Mouse (Mus musculus) layer of hippocampus, postnatal 36 days (tissue): Measurements from ENCODE around the gene Ints3. TPM values are rescaled to one million over a fixed set of nuclear protein-coding genes. Genes with fewer than 3 reads are reported as not detected.

Experiments
- DNase-seq, 2 experiments: peaks; one replicate each; pipeline ENCODE4 v3.0.0; 2022
- total RNA-seq, 2 experiments: library from RNA; stranded (reverse); gene quantifications; 2 replicates each; pipeline ENCODE4 v1.2.3; 2021

Gene Ints3
- total RNA-seq: 10 to 100 TPM; 78.2 to 80.4 TPM

DNA sequence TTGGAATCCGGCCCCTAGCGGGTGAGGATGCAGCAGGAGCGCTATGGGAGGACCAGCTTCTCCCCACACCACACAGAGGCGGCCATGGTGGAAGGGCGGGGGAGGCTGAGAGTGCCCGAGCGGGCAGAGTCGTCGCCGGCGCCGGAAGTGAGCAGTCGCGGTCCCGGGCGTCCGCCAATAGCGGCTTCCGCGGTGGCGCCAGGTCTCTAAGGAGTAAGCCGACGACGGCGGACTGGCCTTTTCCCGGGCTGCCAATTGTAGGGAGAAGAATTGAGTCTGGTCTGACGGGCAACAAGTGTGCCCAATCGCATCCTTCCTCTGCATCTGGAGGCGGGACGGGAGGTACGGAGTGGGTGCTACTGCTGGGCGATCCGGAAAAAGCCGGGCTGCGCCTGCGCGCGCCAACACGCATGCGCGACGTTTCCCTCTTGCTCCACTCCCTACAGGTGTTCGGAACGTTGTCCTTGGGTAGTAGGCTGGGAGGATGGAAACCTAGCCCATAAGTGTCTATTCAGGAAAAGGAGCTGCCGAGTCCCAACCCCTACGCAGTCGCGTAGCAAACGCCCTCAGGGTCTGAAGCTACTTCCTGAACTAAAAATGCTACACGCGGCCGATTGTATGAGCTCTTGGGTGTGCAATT lies at the start of gene Ints3:
Gene Ints3 (minus strand): TSS at position 242 of the 640 bp plus-strand sequence.
- DNase-seq: peak; percentile 100

DNA sequence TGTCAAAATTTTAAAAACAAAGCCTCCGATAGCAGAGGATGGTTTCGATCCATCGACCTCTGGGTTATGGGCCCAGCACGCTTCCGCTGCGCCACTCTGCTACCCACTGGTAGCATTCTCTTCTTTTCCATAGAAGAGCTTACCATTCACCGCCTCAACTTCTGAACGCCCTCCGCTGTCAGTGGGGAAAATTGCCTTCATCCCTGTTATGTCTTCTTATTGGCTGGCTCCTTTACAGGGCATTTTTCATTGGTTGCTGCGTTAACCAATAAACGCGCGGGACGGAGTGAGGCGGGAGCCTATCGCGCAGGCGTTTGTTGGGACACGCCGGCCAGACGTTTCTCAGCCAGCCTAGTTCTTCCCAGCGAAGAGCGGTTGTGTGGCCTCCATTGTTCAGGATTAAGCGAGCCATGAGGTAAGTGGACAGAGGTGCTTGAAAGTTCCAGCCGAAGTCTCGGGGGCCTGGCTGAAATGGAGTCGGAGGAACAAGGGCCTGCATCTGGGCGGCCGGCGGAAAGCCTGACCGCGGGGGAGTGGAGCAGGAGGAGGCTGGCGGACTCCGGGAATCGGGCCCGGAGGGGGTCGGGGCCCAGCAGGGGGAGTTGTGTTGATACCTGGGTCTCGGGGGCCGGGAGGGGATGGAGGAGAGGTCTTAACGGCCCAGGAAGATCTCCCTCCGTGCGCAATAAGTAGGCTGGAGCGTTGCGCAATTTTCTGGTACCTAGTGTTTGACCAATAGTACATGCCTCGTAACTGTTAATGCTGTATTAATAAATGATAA lies 42.6 kb upstream of the Ints3 start, which contains the start of gene Ilf2:
Gene Ilf2 (plus strand): TSS at position 296 of the 781 bp plus-strand sequence.
- DNase-seq: peak; percentile 93 to 95

GRCm38 (mm10) chr3:90475151-90475830 lies 41.9 kb upstream of the Ints3 start:
- no peak for DNase-seq

DNA sequence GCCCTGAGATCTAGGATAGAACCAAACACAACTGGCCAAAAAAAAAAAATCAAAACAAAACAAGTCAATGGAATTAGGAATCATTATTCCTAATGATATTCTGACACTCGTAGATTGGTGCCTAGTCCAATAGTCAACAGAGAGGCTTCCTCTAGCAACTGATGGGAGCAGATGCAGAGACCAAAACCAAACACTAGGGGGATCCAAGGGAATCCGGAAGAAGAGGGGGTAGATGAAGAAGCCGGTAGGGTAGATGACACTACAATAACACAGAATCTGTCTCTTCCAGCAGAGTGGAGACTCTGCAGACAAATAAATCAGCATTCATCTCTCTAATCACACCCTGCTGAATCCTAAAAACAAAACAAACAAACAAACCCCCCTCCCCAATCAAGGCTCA lies 38.8 kb upstream of the Ints3 start:
- DNase-seq: no peak

DNA sequence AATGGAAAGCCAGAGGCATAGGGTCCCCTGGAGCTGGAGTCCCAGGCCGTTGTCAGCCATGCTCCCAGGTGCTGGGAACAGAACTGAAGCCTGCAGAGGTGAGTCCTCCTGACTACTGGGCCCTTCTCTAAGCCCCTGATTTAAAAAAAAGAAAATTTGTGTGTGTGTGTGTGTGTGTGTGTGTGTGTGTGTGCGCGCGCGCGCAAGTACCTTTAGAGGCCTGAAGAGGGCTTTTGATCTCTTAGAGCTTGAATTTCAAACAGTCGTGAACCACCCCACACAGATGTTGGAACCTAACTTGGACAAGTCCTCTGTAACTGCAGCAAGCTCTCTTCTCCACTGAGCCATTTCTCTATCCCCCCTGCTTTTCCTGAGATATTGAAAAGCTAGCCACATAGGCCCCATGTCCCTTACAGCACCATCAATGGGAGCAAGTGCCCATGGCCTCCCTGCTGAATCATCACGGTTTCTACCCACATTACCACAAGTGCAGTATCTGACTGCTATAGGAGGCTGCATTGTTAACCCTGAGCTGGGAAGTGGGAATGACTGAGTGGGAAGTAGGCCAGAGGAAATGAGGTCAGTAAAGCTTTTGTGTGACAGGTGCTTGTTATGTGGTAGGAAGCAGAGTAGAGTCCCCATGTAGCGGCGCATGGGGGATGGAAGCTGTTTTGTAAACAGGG lies 34.3 kb upstream of the Ints3 start:
- DNase-seq: no peak

- DNase-seq: peak in 1 of 2 experiments; percentile 48
Observed at GRCm38 (mm10) chr3:90466311-90466766, 32.9 kb upstream of the Ints3 start.

DNA sequence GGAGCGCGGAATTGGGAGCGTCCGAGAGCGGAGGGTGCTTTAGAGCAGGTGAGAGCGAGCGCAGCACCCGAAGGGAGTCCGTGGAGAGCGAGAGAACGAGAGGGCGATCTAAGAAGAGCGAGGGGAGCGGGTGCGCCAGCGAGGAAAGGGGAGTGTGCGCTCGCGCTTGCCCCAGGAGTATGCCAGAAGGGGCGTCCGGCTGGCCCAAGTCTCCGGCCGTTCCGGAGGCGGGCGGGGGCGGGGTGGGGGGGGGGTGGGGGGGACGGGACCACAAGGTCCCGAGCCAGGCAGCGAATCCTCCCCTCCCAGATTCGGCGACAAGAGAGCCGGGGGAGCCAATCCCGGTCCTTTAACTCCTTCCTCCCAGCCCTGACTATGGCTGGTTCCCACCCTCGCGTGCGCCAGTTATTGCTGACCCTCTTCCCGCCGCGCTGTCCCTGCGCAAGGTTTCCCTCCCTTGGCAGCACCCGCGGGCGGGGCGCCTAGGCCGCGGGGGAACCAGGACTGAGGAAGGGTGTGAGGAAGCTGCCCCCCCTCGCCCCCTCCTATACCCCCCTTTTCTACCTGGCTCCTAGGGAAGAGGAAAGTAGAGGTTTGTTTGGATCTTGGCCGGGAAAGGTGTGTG lies 32.4 kb upstream of the Ints3 start, which contains the start of gene Npr1:
Gene Npr1 (minus strand): TSS at position 181 of the 625 bp plus-strand sequence.
- DNase-seq: no peak

- DNase-seq: no peak
Observed at GRCm38 (mm10) chr3:90465081-90465685, 31.8 kb upstream of the Ints3 start.

GRCm38 (mm10) chr3:90464552-90465080 lies 31.2 kb upstream of the Ints3 start:
- no peak for DNase-seq

DNA sequence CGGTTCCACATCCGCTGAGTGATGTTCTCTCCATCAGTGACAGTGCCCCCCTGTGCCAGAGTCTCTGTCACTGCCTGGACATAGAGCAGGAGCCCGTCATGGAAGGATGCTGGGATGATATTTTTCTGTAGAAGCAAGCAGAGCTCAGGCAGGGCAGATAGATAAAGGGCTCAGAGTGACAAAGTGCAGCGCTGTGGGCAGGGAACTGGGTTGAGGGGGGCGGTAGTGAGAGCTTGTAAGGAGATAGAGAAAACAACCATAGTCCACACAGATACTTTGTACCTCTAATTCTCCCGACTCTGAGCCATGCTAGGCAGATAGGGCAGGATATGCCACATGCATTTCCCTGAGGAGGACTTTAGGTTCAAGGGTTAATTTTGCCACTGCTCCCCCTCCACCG lies 29.2 kb upstream of the Ints3 start:
- no peak for DNase-seq

DNA sequence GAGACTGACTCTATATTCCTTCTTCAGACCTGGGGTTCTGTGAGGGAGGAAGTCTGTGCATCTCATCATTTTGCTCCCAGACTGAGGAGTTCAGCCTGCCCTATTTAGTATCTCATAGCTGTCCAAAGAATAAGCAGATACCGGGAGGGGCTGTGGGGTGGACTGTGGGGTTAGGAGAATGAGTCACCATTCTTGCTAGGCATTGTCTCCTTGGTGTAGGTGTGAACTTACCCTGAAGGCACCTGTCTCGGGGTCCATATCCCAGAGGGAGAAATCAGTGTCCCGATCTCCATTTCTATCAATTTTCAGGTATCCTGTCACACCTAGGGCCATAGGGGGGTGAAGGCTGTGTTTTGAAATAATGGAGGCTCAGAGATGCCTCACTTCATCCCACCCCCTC lies 28.5 kb upstream of the Ints3 start:
- DNase-seq: no peak

DNA sequence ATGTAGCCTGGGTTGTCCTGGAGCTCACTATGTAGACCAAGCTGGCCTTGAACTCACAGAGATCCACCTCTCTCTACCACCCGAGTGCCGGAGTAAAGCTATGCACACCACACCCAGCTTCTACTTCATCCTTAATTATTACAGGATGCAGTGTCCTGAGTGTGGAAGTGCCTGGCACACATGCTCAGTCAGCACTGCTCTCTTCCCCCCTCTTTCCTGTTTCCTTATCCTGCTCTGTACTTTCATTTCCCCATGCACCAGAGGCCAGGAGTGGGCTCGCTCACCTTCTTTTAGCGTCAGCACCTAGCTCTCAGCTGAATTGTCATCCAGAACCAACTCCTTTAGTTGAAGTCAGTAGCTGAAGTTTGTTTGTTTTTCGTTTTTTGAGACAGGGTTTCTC lies 26.9 kb upstream of the Ints3 start:
- no peak for DNase-seq

DNA sequence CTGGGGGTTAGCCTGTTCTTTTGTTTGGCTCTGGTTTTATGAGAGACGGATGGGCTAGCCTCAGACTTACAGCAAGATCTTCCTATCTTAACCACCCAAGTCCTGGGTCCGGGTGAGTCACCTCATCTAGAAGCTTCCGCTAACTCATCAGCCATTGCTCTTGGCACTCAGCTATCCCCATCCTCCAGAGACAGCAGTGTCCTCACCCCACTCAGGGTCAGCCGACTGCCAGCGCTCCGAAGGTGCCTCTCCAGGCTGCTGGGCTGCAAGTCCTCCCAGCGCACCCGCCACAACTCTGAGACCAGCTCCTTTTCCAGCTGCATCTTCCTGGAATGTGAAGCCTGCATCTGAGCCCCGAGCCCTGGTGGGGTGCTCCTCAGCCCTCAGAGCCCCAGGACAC lies 26.3 kb upstream of the Ints3 start:
- DNase-seq: no peak

GRCm38 (mm10) chr3:90454931-90455330 lies 21.5 kb upstream of the Ints3 start:
- DNase-seq: no peak

DNA sequence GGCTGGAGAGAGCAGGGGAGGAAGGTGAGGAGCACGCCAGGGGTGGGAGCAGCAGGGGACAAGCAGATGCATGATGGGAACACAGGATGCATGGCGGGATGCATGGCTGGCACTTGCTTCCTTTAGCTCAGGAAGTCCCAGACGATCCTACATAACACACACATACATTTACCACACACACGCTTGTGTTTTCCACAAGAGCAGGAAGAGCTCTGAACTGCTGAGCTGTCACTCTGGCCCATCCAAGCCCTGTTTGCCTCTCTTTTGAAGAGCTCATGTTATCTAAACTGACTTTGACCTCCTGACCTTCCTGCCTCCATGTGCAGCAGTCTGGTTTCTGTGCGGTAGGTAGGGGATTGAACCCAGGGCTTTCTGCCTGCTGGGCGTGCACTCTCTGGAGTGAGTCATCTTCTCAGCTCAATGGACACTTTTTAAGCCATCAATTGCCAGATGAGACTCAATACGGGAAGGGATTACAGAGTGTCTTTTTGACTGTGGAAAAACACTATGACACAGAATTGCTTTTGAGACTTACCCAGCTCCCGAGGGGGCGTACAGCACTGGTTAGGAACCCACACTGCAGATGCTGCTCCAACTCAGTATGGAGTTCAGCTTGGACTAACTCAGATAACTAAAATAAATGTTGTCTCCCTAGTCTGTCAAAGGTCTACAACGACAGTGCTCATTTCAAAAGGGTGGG lies 18.1 kb upstream of the Ints3 start:
- DNase-seq: peak; percentile 46 to 48

- DNase-seq: no peak
Observed at GRCm38 (mm10) chr3:90450874-90451273, 17.5 kb upstream of the Ints3 start.

DNA sequence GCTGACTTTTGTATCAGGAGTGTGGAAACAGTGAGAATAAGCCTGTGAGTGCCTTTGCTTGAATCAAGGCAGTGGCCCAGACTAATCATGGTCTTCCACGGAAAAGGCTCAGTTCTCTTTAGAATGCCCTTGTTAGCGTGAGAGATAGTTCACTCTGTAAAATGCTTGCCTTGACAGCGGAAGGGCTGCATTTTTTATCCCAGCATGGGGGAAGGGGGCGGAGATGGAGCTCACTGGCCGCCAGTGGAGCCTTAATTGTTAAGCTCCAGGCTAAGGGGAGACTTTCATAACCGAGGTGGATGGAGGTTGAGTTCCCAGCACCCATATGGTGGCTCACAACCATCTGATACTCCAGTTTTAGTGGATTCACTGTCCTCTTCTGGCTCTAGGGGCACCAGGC lies 15.2 kb upstream of the Ints3 start:
- no peak for DNase-seq

- DNase-seq: no peak
Observed at GRCm38 (mm10) chr3:90447123-90447494, 13.7 kb upstream of the Ints3 start.

DNA sequence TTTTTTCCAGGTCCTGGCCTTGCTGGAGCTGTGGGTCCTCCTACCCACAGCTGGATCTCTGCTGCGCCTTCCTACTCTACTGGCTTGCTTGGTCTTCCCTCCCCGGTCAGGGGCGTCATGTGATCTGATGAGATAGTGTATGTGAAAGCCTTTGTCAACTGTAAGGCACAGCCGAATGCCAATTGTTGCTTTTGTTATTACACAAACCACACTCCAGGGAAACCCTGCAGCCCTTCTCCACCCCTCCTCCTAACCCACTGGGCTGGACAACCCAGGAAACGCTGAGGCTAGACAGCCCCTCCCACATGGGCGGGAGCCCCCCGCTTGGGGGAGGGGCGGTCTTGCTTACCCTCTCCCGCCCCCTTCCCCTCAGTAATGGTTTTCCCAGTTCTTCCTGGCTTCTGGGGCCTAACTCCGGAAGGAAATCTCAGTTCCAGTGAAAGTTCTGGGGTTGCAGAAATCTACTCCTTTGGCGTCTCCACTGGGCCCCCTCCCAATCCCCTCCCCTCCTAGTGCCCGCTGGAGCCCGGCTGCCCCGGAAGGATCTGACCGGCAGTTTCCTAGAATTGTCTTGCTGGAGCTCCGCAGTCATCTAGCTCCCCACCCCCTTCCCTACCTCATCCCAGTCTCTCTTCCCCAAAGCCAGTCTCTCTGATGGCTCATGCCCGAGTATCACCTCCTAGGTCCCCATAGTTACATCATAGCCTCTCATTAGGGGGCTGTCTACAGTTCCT lies 13.1 kb upstream of the Ints3 start:
- peak; percentile 58 to 61 for DNase-seq
